Mouse (Mus musculus) spleen, postnatal 10 days (tissue): ENCODE data around the gene Mief2.

ENCODE experiments used
- DNase-seq, 2 experiments: peaks; one replicate each; pipeline ENCODE4 v3.0.0; 2021 to 2022; ENCODE audit warnings: low spot score in 2 of 2

Mief2 gene

GRCm38 (mm10) chr11:60776829-60777740 lies 48.9 kb downstream of the Mief2 start, which contains the start of the genes Top3a and Smcr8:
TSS of gene Top3a (minus strand) at chr11:60777365.
TSS of gene Smcr8 (plus strand) at chr11:60777524.
- DNase-seq: peak; percentile 82 to 86

GRCm38 (mm10) chr11:60777801-60778370 lies 49.7 kb downstream of the Mief2 start:
- no peak for DNase-seq

- no peak for DNase-seq
Observed at GRCm38 (mm10) chr11:60779673-60780189, 51.5 kb downstream of the Mief2 start.
